Mouse (Mus musculus): ENCODE data around the gene Farsb.

Gene Farsb

GRCm38 (mm10) chr1:78484361-78484760 lies 4.3 kb downstream of the Farsb start:
- no peak for DNase-seq (ENCODE audit: low spot score)

DNA sequence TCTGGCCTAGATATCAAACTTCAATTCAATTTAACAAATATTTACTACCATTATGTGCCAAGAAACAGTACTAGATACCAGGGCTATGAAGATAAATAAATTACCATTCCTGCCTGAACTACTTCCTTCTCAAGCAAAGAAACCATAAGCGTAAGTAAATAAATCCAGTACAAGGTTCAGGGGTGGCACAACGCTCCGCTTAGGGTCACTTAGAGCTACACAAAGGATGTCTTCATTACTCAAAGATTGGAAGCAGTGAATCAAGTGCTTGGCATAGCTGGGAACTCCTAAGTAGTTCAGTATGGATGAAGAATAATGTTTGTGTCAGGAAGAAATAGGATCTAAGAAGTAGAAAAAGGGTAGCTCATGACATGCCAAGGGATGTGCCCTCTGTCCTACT lies 5.3 kb downstream of the Farsb start:
- no peak for DNase-seq (ENCODE audit: low spot score)

DNA sequence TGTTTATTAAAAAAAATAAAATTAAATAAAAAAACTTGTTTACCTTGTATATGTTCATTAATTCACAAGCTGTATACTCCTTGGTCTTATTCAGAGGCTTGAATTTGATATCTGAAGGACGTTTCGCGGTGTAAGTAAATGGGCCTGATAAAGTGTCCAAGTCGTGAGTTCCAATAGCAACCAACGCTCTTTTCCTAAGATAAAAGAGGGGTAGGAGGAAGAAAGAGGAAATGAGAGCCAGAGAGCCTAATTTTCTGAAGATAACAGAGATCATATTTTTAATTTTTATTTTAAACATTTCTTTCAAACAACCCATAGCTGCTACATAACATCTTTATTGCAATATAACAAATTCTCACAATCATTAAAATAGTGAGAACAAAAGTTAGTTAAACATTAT lies 16.3 kb downstream of the Farsb start:
- no peak for DNase-seq (ENCODE audit: low spot score)

GRCm38 (mm10) chr1:78454659-78455058 lies 34.0 kb downstream of the Farsb start:
- DNase-seq (ENCODE audit: low spot score): no peak

GRCm38 (mm10) chr1:78453886-78454285 lies 34.8 kb downstream of the Farsb start:
- no peak for DNase-seq (ENCODE audit: low spot score)

- no peak for DNase-seq (ENCODE audit: low spot score)
Measured at GRCm38 (mm10) chr1:78452544-78452943, 36.2 kb downstream of the Farsb start.

- DNase-seq (ENCODE audit: low spot score): no peak
Measured at GRCm38 (mm10) chr1:78451070-78451854, 37.4 kb downstream of the Farsb start.

GRCm38 (mm10) chr1:78448091-78448490 lies 40.6 kb downstream of the Farsb start:
- DNase-seq (ENCODE audit: low spot score): no peak

- DNase-seq (ENCODE audit: low spot score): no peak
Measured at GRCm38 (mm10) chr1:78446742-78447141, 42.0 kb downstream of the Farsb start.

DNA sequence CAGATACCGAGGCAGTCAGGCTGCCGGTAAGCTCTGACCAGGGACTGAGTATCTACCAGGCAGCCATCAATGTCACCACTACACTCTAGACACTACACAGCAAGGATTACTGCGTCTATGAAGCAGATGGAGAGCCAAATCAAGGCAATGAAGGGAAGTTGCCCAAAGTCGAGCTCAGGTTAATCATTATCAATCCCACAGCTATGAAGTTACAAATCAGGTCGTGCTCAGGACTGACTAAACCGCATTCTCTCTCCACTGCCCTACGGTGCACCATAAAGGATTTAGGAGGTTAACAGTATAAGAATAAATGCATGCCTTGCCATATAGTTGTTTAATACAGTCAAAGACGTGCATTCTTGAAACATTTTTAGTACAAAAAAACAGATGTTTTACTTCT lies 42.5 kb downstream of the Farsb start:
- DNase-seq (ENCODE audit: low spot score): no peak

DNA sequence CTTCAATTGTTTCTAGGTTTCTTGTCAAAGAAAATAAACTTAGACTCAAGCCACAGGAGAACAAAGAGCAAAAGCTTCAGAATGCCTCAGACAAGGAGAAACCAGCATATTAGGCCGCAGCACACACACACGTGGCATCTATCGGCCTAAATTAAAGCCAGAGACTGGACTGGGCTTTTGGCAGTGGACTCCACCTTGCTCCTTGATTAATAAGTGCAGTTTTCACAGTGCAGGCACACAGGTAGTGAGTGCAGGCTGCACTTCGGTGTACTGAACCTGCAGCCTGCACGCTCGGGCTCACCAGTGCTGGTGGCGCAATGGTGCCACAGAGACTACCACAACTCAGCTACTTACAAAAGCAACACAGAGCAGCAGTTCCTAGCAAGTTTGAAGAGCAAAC lies 45.6 kb downstream of the Farsb start:
- DNase-seq (ENCODE audit: low spot score): no peak

DNA sequence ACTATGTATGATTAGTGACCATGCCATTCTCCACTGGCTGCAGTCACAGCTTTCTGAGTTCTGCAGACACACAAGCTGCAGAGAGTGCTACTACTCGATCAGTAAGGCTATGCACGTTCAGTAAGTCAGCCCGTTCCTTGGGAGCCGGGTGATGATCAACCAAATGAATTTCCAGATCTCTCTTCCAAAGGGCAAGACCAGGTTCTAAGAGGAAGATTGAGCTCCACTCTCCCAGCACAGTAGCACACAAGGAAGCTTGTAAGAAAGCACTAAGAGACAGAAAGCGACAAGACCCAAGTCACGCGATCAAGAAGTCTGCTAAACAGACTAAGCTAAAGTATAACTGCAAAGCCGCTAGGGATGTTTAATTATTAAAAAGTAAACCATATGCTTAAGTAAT lies 48.0 kb downstream of the Farsb start:
- DNase-seq (ENCODE audit: low spot score): no peak

- DNase-seq (ENCODE audit: low spot score): no peak
Measured at GRCm38 (mm10) chr1:78437150-78437549, 51.5 kb downstream of the Farsb start.

- DNase-seq (ENCODE audit: low spot score): no peak
Measured at GRCm38 (mm10) chr1:78436445-78436844, 52.3 kb downstream of the Farsb start.

GRCm38 (mm10) chr1:78435967-78436366 lies 52.7 kb downstream of the Farsb start:
- no peak for DNase-seq (ENCODE audit: low spot score)

GRCm38 (mm10) chr1:78433472-78433871 lies 55.2 kb downstream of the Farsb start:
- DNase-seq (ENCODE audit: low spot score): no peak

DNA sequence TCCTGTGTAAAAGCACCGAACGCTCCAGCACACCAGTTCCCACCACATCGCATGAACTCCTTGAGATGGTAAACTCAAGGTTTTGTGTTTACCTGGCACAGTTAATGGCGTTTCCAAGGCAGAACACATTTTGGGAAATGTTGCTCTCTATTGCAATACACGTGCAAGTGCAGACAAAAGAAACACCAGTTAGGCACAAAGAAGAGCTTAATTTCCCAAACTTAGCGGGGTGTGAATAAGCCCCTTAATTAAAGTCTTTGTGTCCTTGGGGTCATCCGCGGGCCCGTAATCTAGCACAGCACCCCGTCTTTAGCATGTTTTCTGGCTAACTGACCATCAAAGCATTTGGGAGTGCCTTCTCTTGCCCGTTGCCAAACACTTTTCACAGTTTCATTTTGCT lies 59.8 kb downstream of the Farsb start:
- DNase-seq (ENCODE audit: low spot score): no peak

GRCm38 (mm10) chr1:78426841-78427240 lies 61.9 kb downstream of the Farsb start:
- DNase-seq (ENCODE audit: low spot score): no peak

GRCm38 (mm10) chr1:78425793-78426700 lies 62.6 kb downstream of the Farsb start:
- DNase-seq (ENCODE audit: low spot score): no peak

GRCm38 (mm10) chr1:78425309-78425708 lies 63.4 kb downstream of the Farsb start:
- no peak for DNase-seq (ENCODE audit: low spot score)

- DNase-seq (ENCODE audit: low spot score): no peak
Measured at GRCm38 (mm10) chr1:78424848-78425247, 63.8 kb downstream of the Farsb start.

DNA sequence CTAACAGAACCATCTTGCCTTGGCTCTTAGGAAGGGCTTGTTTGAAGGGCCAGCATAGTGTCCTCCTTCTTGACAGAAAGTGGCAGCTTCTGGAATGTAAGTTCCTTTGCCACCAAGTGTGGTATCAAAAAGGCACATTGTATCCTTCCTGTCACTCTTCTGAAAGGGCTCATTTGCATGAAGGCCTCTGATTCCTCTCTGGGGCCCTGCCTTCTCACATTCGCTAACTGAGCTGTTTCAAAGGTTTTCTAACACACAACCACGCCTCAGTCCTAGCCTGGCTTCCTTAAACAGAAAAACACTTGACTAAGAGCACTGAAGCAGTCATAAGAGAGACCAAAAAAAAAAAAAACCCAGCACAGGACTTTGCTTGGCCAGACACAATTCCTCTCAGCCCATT lies 66.1 kb downstream of the Farsb start:
- no peak for DNase-seq (ENCODE audit: low spot score)

GRCm38 (mm10) chr1:78421749-78422148 lies 66.9 kb downstream of the Farsb start:
- DNase-seq (ENCODE audit: low spot score): no peak
